In genomic region chr8:108244636-108245494, GRCm38 (mm10) we compare ENCODE assay signal across 14 mouse cellular contexts.
DNase-seq lines count a peak whose midpoint lies in the region; ATAC-seq and TF ChIP-seq lines count a peak whose summit lies in the region.
"Had no signal": no experiment of that assay in that cellular context is flagged by ENCODE, and none has a peak within 500 bp of the region (broad histone marks: within the 10 kb centered on the region; RNA-seq: fewer than 3 reads in every experiment).

No protein-coding gene starts in this region.

- H3K9ac ChIP-seq in heart, postnatal 0 days (replicated peaks; ENCODE audit: low read depth, low read length) = no peak overlapping the region
- H3K9ac ChIP-seq in embryonic facial prominence, embryonic 12.5 days = no peak overlapping the region
- peak overlapping the region; percentile 51; the same call in 1 of the 2 replicates for H3K9ac ChIP-seq in hindbrain, embryonic 11.5 days (ENCODE audit: low read depth, low read length)
- H3K9ac ChIP-seq in midbrain, postnatal 0 days (replicated peaks; ENCODE audit: low read length, poor library complexity, severe bottlenecking) = peak overlapping the region; percentile 48
- H3K9ac ChIP-seq: limb, embryonic 12.5 days had no signal

- H3K27me3 ChIP-seq in heart, postnatal 0 days (ENCODE audit: control insufficient read depth, insufficient read depth, low read length) = 0 out of 2 replicates have a peak, but pooled peaks cover 5% of the 10 kb centered on the region
- H3K27me3 ChIP-seq in embryonic facial prominence, embryonic 12.5 days = no peaks in the 10 kb centered on the region
- no peaks in the 10 kb centered on the region for H3K27me3 ChIP-seq in hindbrain, embryonic 11.5 days (ENCODE audit: control insufficient read depth, insufficient read depth, low read length)
- peaks cover 2% of the 10 kb centered on the region; the same call in 1 of the 2 replicates for H3K27me3 ChIP-seq in midbrain, postnatal 0 days (ENCODE audit: insufficient read depth, low read length)

- H3K4me1 ChIP-seq in heart, postnatal 0 days (ENCODE audit: control insufficient read depth, insufficient read depth) = no peaks in the 10 kb centered on the region
- H3K4me1 ChIP-seq in embryonic facial prominence, embryonic 12.5 days = peaks cover 38% of the 10 kb centered on the region
- H3K4me1 ChIP-seq in hindbrain, embryonic 11.5 days (replicated peaks; ENCODE audit: control insufficient read depth, insufficient read depth, low read length) = peaks cover 6% of the 10 kb centered on the region
- 0 out of 2 replicates have a peak, but pooled peaks cover 3% of the 10 kb centered on the region for H3K4me1 ChIP-seq in midbrain, postnatal 0 days (ENCODE audit: insufficient read depth, low read length)

- no peak for TF ChIP-seq CTCF in heart, postnatal 0 days (IDR thresholded peaks at IDR 0.05; ENCODE audit: low read depth)
- TF ChIP-seq CTCF in midbrain, postnatal 0 days (IDR thresholded peaks at IDR 0.05) = no peak

- WGBS in heart, postnatal 0 days = 53% methylated on average over 17 of the region's 17 CpGs
- 39% methylated on average over 17 of the region's 17 CpGs for WGBS in embryonic facial prominence, embryonic 12.5 days
- WGBS in hindbrain, embryonic 11.5 days = 17% methylated on average over 17 of the region's 17 CpGs
- 12% methylated on average over 17 of the region's 17 CpGs for WGBS in midbrain, postnatal 0 days

- no peaks in the 10 kb centered on the region for H3K9me3 ChIP-seq in heart, postnatal 0 days (replicated peaks; ENCODE audit: control insufficient read depth, low read length)
- H3K9me3 ChIP-seq in embryonic facial prominence, embryonic 12.5 days = no peaks in the 10 kb centered on the region
- no peaks in the 10 kb centered on the region for H3K9me3 ChIP-seq in hindbrain, embryonic 11.5 days (ENCODE audit: control insufficient read depth, low read length)
- H3K9me3 ChIP-seq in midbrain, postnatal 0 days (ENCODE audit: low read length) = no peaks in the 10 kb centered on the region
- H3K9me3 ChIP-seq: limb, embryonic 12.5 days had no signal

- DNase-seq in heart, postnatal 0 days (ENCODE audit: low spot score) = no peak
- no peak for DNase-seq in heart, adult 18-20 months
- peak; percentile 61 for DNase-seq in hindbrain, embryonic 11.5 days (ENCODE audit: low spot score)
- peak; percentile 29 for DNase-seq in midbrain, postnatal 0 days (ENCODE audit: low spot score)
- DNase-seq in urinary bladder, postnatal 36 days (ENCODE audit: low spot score in 2 of 2) = no peak
- DNase-seq in adrenal gland, postnatal 10 days = no peak
- DNase-seq: cerebellum, postnatal 25 days; gastrocnemius, postnatal 10 days; kidney, adult 18-20 months had no signal

- TF ChIP-seq EP300 in heart, postnatal 0 days (IDR thresholded peaks at IDR 0.05; ENCODE audit: low read depth) = no peak

- no peak for ATAC-seq in heart, postnatal 0 days (ENCODE audit: insufficient read depth, low read depth)
- no peak for ATAC-seq in embryonic facial prominence, embryonic 12.5 days (ENCODE audit: insufficient number of reproducible peaks, insufficient read depth, low FRiP score, low TSS enrichment)
- peak; percentile 78; the same call in 1 of the 2 replicates for ATAC-seq in hindbrain, embryonic 11.5 days (ENCODE audit: low FRiP score)
- no peak for ATAC-seq in midbrain, postnatal 0 days (ENCODE audit: low FRiP score)
- ATAC-seq in megakaryocyte-erythroid progenitor cell, adult 5-6 weeks (replicated peaks; ENCODE audit: low FRiP score, low TSS enrichment, poor library complexity, severe bottlenecking) = no peak
- ATAC-seq: CD4-positive, CD25-positive, alpha-beta regulatory T cell, adult 4 months had no signal

- no peak overlapping the region for H3K4me3 ChIP-seq in heart, postnatal 0 days (ENCODE audit: low read depth, low read length)
- no peak overlapping the region for H3K4me3 ChIP-seq in embryonic facial prominence, embryonic 12.5 days
- peak overlapping the region; percentile 14; the same call in 1 of the 2 replicates for H3K4me3 ChIP-seq in hindbrain, embryonic 11.5 days (ENCODE audit: low read depth, low read length)
- H3K4me3 ChIP-seq in midbrain, postnatal 0 days (ENCODE audit: low read depth, low read length) = peak overlapping the region; percentile 1; the same call in 1 of the 2 replicates
- H3K4me3 ChIP-seq: limb, embryonic 12.5 days had no signal

- no peaks in the 10 kb centered on the region for H3K36me3 ChIP-seq in heart, postnatal 0 days (replicated peaks; ENCODE audit: control insufficient read depth, insufficient read depth, low read length)
- H3K36me3 ChIP-seq in embryonic facial prominence, embryonic 12.5 days = no peaks in the 10 kb centered on the region
- H3K36me3 ChIP-seq in hindbrain, embryonic 11.5 days (ENCODE audit: control insufficient read depth, insufficient read depth, low read length) = no peaks in the 10 kb centered on the region
- H3K36me3 ChIP-seq in midbrain, postnatal 0 days (ENCODE audit: insufficient read depth, low read length) = no peaks in the 10 kb centered on the region
- H3K36me3 ChIP-seq: limb, embryonic 12.5 days had no signal

- H3K4me2 ChIP-seq in heart, postnatal 0 days (ENCODE audit: low read depth, low read length) = peak overlapping the region; percentile 52
- H3K4me2 ChIP-seq in embryonic facial prominence, embryonic 12.5 days (replicated peaks) = peak overlapping the region; percentile 35
- H3K4me2 ChIP-seq in hindbrain, embryonic 11.5 days (replicated peaks; ENCODE audit: low read depth, low read length) = peak overlapping the region; percentile 44
- peak overlapping the region; percentile 34 for H3K4me2 ChIP-seq in midbrain, postnatal 0 days (ENCODE audit: low read depth, low read length, poor library complexity, severe bottlenecking)
- H3K4me2 ChIP-seq: limb, embryonic 12.5 days had no signal

- H3K27ac ChIP-seq in heart, postnatal 0 days (ENCODE audit: low read depth) = no peak overlapping the region
- no peak overlapping the region for H3K27ac ChIP-seq in embryonic facial prominence, embryonic 12.5 days
- peak overlapping the region; percentile 91 for H3K27ac ChIP-seq in hindbrain, embryonic 11.5 days (ENCODE audit: low read depth, low read length)
- H3K27ac ChIP-seq in midbrain, postnatal 0 days (ENCODE audit: low read depth, low read length) = peak overlapping the region; percentile 83
- H3K27ac ChIP-seq: limb, embryonic 12.5 days; macrophage had no signal

Comparison
In these comparisons a context has a peak if more than half of its experiments do, and no peak if none do; other contexts are left out.
1. DNase-seq: peak in hindbrain, embryonic 11.5 days (single experiment) and midbrain, postnatal 0 days (single experiment); none in heart, postnatal 0 days (single experiment), heart, adult 18-20 months (0 of 2), urinary bladder, postnatal 36 days (0 of 2) and adrenal gland, postnatal 10 days (single experiment).
2. H3K27ac ChIP-seq: peak in hindbrain, embryonic 11.5 days (single experiment) and midbrain, postnatal 0 days (single experiment); none in heart, postnatal 0 days (single experiment) and embryonic facial prominence, embryonic 12.5 days (single experiment).
3. H3K4me3 ChIP-seq: peak in hindbrain, embryonic 11.5 days (single experiment) and midbrain, postnatal 0 days (single experiment); none in heart, postnatal 0 days (single experiment) and embryonic facial prominence, embryonic 12.5 days (single experiment).
4. H3K9ac ChIP-seq: peak in hindbrain, embryonic 11.5 days (single experiment) and midbrain, postnatal 0 days (single experiment); none in heart, postnatal 0 days (single experiment) and embryonic facial prominence, embryonic 12.5 days (single experiment).
5. Peak in every context shown above with its lines, with median percentiles within 50 percentile points of each other: H3K4me2 ChIP-seq.